Mouse (Mus musculus): ENCODE measurements around the gene Spata13. TPM values are rescaled to one million over a fixed set of nuclear protein-coding genes. Genes with fewer than 3 reads are reported as not detected.

Spata13 gene
- total RNA-seq (2021), result 1 to 10 TPM; 2.4 to 2.8 TPM
- long read RNA-seq, experiment 1, result 0 reads
- long read RNA-seq, experiment 2, partial matches to known transcripts, result 0 of 2 reads
- long read RNA-seq, experiment 2, other reads (novel, unspliced or antisense), result 2 of 2 reads

DNA sequence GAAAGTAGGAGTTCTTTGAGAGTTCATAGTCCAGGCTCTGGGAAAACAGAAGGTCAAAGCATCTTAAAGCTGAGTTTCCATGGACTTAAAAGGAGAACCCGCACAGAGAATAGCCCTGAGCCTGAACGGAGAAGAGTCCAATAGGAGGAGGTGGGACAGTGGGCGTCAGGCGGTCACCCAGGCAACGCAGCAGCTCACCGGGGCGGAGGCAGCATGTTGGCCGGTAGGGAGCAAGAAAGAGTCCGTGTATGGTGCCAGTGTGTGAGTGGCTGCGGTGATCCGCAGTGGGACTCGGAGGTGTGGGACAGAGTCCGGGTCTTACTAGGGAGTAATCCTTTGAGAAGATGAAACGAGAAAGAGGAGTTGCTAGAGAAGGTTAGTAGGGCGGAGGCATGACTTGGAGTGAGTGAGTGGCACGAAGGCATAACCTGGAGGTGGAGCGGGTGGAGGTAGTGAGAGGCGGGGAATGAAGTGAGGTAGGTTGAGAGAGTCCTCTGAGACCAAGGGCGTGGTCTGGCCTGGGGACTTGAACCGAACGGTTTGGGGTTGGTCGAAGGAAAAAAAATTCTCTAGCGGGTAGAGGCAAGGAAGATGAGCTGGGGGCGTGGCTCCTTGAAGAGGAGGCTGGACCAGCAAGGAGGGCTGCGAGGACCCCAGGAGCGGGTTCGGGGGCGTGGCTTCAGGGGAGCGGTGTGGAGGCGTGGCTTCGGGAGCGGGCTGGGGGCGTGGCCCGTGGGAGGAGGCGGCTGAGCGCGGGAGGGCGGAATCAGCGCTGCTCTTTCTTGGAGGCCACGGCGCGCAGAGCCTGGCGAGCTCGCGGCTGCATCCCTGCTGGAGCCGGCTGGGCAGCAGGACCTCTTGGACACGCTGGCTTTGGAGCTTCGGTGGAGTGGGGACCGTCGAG lies at the start of gene Spata13:
Gene Spata13 (plus strand): TSS at position 41 of the 904 bp plus-strand sequence.
- intact Hi-C loops (cut with DNase I), result loop anchor here (2.0 to 5.0 kb wide), 2 partner anchors 53 to 101 kb away; no protein-coding TSS in a partner anchor
- peak; percentile 70 to 75 for DNase-seq

DNA sequence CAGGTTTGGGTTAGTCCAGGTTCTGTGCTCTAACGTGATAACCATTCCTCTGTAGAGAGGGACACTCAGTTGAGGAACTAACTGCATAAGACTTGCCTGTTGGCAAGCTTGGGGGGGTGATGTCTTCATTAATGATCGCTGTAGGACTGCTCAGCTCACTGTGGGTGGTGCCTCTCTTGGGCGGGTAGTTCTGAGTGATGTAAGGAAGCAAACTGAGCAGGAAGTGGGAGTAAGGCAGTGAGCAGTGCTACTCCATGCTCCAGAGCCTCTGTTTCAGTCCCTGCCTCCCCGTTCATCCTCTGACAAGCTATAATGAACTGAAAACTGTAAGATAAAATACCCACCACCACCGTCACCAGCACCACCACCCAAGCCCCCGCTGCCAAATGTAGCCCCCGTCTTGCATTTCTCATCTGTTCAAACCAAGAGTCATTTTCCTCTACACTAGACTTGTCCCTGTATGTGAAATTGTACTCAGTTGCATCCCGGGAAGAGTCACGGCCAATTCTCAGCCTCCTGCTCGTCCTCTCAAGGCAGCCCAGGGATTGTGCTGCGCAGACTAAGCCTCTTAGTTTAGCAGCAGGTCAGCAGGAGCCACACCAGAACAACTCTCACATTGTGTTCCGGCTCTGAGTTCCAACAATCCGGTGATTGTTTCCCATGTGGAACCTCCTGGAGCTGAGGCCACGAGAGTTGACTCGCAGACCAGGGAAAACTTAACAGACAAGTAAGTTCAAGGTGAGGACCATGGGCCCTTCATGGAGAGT lies 46.9 kb upstream of the Spata13 start:
- intact Hi-C loops (cut with DNase I), result no loop called here
- DNase-seq, result no peak

DNA sequence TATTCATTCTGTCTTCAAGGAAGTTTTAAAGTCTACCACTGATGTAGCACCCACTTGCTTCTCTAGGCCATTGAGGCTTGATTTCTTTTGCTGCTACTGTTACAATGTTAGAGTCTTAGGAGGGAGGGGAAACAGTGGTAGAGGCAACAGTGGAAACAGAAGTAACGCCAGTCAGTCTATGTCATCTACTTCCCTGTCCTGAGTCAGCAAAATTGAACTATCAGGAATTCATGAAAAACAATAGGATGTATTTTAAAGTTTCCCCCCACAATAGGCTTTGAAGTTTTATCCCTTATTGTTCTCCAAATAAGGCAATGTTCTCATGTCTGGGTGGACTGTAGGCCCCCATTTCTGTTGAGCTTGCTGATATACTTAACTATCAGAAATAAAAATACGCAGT lies 44.8 kb upstream of the Spata13 start:
- intact Hi-C loops (cut with DNase I), result no loop called here

DNA sequence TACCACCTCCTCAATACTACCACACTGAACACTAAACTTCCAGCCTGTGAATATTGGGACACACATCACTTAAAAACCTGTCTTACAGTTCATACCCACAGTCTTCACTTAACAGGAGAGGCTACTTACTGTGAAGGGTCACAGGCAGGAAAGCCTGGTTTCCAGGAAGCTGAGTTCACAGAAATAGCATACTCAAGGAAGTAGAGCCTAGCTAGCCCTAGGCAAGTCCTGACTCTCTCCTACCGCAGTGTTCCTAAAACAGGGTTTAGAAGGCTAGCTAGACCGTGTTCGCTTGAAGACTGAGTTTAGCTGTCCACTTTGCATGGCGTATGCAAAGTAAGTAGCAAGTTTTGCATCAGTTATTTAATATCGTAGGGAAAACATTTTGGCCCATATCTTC lies 41.5 kb upstream of the Spata13 start:
- DNase-seq, result no peak
- intact Hi-C loops (cut with DNase I), result no loop called here

More for the DNA sequence above, 44.8 kb upstream of the Spata13 start:
- DNase-seq, result no peak

GRCm38 (mm10) chr14:60592822-60593221 lies 41.0 kb upstream of the Spata13 start:
- no peak for DNase-seq
- intact Hi-C loops (cut with DNase I), result no loop called here

GRCm38 (mm10) chr14:60597571-60597970 lies 36.2 kb upstream of the Spata13 start:
- DNase-seq, result no peak
- intact Hi-C loops (cut with DNase I), result no loop called here

DNA sequence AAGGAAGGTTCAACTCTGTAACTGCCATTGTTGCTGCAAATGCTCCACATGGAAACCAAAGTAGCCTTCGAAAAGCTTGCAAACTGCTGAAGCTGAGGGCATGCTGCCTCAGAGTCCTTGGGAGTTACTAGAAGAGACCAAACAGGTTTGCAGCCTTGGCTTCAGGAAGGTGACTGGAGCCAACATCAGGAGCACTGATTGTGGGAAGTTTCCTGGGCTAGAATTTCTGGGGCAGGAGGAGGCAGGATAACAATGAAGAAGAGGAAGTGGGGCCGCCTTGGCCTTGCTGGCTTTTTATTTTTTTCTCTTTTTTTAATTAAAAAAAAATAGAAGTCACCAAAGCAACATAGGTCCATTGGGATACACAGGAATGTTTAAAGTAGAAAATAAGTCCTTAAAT lies 34.8 kb upstream of the Spata13 start:
- DNase-seq, result no peak
- intact Hi-C loops (cut with DNase I), result no loop called here

DNA sequence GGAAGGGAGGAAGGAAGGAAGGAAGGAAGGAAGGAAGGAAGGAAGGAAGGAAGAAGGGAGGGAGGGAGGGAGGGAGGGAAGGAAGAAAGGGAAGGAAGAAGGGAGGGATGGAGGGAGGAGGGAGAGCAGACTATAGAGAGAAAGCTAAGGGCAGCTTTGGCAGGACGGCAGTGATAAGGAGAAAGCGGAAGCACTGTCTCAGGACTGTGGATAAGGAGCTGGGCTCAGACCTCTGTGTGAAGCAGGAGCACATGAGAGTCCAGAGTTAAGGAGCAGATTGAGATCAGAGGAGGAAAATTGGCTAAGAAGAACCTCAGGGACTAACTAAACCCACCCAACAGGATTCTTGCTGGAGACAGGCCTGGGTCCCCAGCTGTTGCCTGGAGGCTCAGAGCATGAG lies 28.2 kb upstream of the Spata13 start:
- intact Hi-C loops (cut with DNase I), result no loop called here
- no peak for DNase-seq

GRCm38 (mm10) chr14:60606194-60606593 lies 27.6 kb upstream of the Spata13 start:
- peak in 1 of 2 experiments; percentile 24 for DNase-seq

GRCm38 (mm10) chr14:60607743-60608142 lies 26.1 kb upstream of the Spata13 start:
- no peak for DNase-seq
- intact Hi-C loops (cut with DNase I), result no loop called here

More at GRCm38 (mm10) chr14:60606194-60606593, 27.6 kb upstream of the Spata13 start:
- intact Hi-C loops (cut with DNase I), result no loop called here

- intact Hi-C loops (cut with DNase I), result no loop called here
- no peak for DNase-seq
Measured at GRCm38 (mm10) chr14:60609160-60609559, 24.6 kb upstream of the Spata13 start.

DNA sequence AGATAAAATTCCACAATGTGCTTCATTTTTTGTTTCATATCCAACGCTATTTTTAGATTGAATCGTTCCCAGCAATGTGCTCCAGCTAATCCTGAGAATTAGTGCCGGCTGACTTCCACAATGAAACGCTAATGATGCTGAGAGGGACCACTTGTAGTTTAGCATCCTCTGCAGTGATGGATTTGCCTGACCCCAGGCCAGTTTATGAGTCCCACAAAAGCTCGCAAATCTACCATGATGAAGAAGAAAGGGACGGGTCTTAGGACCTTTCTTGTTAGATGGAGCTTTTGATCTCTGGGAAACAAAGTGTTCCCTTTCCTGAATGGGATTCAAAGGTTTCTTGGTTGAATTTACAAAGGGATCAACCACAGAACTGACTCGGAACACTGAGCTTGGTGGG lies 21.1 kb upstream of the Spata13 start:
- intact Hi-C loops (cut with DNase I), result no loop called here
- DNase-seq, result no peak

- no peak for DNase-seq
- intact Hi-C loops (cut with DNase I), result no loop called here
Measured at GRCm38 (mm10) chr14:60621076-60621475, 12.7 kb upstream of the Spata13 start.

- intact Hi-C loops (cut with DNase I), result no loop called here
- DNase-seq, result no peak
Measured at GRCm38 (mm10) chr14:60625486-60625885, 8.3 kb upstream of the Spata13 start.

DNA sequence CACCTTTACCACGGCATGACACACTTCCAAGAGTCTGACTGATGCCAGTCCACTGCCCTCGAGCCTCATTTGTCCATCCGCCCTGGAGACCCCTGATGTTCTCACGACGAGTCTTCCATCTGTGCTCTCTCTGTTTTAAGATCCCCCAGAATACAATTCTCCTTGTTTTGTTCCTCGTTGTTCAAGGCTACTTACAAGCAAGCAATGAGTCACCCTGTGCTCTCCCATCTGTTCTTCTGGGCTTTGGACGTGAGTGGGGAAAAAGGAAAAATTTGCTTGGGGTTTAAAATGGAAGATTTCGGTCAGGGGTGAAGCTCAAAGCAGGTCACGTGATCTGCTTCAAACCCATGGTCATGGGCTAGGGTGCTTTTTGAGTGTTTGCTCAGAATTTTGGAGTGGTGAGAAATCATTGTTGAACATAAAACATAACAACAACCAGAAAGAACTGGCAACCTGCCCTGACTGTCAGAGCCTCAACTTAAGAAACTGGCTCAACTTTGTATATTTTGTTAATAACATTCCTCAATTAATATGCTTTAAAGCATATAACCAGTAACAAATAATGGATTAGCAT lies 3.8 kb upstream of the Spata13 start:
- intact Hi-C loops (cut with DNase I), result loop anchor here (5.0 kb wide), 1 partner anchor 57 kb away; no protein-coding TSS in a partner anchor
- no peak for DNase-seq

DNA sequence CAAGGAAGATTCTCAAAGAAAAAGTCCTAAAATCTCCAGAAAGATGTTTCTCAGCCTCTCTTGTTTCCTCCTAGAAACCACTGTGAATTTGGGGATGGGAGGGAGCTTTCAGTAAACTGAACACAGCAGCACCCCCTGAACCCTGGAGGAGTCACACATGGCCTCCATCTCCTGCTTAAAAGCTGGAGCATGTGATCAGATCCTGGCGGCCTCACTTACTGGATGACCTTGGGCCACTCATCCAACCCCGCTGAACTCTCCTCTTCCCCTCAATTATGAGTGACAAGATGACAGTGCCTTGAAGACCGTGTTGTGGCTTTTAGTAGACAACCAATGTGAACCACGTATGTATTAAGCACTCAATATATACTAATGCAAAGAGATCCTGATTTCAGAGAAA lies 2.8 kb upstream of the Spata13 start:
- no peak for DNase-seq
- intact Hi-C loops (cut with DNase I), result loop anchor here (5.0 kb wide), 1 partner anchor 56 kb away; no protein-coding TSS in a partner anchor

GRCm38 (mm10) chr14:60634877-60635771 lies 1.3 kb downstream of the Spata13 start:
- intact Hi-C loops (cut with DNase I), result loop anchor here (2.0 to 5.0 kb wide), 2 partner anchors 52 to 102 kb away; no protein-coding TSS in a partner anchor

DNA sequence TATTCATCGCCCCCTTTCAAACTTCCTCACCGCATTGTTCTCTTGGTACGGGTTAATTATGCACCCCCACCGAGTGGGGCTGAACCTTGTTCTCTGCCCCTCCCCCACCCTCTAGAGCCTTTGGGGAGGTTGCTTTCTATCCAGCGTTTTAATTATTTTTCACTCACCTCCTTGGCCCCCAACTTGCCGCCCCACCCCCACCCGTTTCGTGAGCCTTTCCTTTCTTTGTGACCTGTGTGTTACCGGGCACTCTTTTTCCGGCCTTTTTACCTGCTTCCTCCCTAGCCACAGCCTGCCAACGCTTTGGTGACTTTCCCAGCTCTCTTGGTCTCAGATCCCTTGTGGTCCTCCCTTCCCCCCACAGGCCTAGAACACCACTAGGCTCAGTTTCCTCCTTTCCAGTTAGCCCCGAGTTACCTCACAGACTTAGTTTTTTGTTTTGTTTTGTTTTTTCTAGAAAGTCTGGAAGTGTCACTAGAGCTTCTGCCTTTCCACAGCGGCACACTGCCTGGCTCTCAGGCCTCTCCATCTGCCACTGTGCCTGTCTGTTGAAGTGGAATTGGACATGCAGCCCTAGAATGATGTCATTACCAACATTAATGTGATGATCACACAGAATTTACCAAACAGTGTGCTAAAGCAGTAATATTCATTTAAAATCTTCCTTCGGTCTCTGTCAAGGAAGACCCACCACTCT lies 2.3 kb downstream of the Spata13 start:
- intact Hi-C loops (cut with DNase I), result loop anchor here (2.0 kb wide), 1 partner anchor 103 kb away; no protein-coding TSS in a partner anchor
- no peak for DNase-seq

More at GRCm38 (mm10) chr14:60634877-60635771, 1.3 kb downstream of the Spata13 start:
- peak in 1 of 2 experiments; percentile 33 for DNase-seq

DNA sequence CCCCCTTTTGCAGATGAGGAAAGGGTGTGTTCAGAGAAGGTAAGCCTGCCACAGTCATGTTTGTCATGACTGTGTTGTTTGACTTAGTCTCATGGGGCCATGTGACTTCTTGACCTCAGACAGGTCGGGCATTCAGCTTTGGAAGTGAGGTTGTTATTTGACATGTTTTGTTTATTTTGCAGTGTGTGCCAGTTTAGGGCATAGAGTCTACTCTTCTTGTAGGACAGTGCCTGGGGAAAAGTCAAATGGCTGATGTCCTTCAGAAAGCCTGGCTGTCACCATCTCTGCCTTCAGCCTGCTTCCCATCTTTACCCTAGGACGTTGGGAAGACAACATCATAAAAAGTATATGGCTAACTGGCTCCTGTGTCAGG lies 2.8 kb downstream of the Spata13 start:
- DNase-seq, result no peak
- intact Hi-C loops (cut with DNase I), result no loop called here
